Mouse (Mus musculus): Measurements from ENCODE around the gene Zbtb20. TPM values are rescaled to one million over a fixed set of nuclear protein-coding genes. Genes with fewer than 3 reads are reported as not detected.

Gene Zbtb20
- polyA plus RNA-seq, 1 experiment from 2014 or later, result 15.4 TPM

GRCm38 (mm10) chr16:42911326-42911725 lies 35.6 kb downstream of the Zbtb20 start:
- H3K9ac ChIP-seq (replicated peaks; ENCODE audit: low read length), result no peak overlapping the region
- WGBS, result 80% methylated on average over 4 of the region's 4 CpGs
- ATAC-seq (replicated peaks; ENCODE audit: insufficient number of reproducible peaks, low FRiP score, low TSS enrichment, low read depth), result no peak

GRCm38 (mm10) chr16:42911815-42912214 lies 36.1 kb downstream of the Zbtb20 start:
- WGBS, result 71% methylated on average over 5 of the region's 5 CpGs
- H3K9ac ChIP-seq (replicated peaks; ENCODE audit: low read length), result no peak overlapping the region
- ATAC-seq (replicated peaks; ENCODE audit: insufficient number of reproducible peaks, low FRiP score, low TSS enrichment, low read depth) (no peak), DNase-seq (ENCODE audit: low spot score) (no peak)
- no peak overlapping the region for H3K4me3 ChIP-seq (ENCODE audit: low read depth, low read length)
- H3K4me1 ChIP-seq (ENCODE audit: control insufficient read depth, insufficient read depth, low read length), result no peaks in the 10 kb centered on the region
- no peaks in the 10 kb centered on the region for H3K36me3 ChIP-seq (replicated peaks; ENCODE audit: control insufficient read depth, insufficient read depth, low read depth, low read length)
- H3K27me3 ChIP-seq (ENCODE audit: control insufficient read depth, insufficient read depth, low read length), result no peaks in the 10 kb centered on the region
- no peak overlapping the region for H3K27ac ChIP-seq (replicated peaks; ENCODE audit: low read depth, low read length)
- no peak overlapping the region for H3K4me2 ChIP-seq (ENCODE audit: low read depth, low read length)
- no peaks in the 10 kb centered on the region for H3K9me3 ChIP-seq (replicated peaks; ENCODE audit: control insufficient read depth, low read length)

More at GRCm38 (mm10) chr16:42911326-42911725, 35.6 kb downstream of the Zbtb20 start:
- Histone ChIP-seq H3K4me1 (ENCODE audit: control insufficient read depth, insufficient read depth, low read length) (no peaks in the 10 kb centered on the region), H3K4me2 (ENCODE audit: low read depth, low read length) (no peak overlapping the region), H3K9me3 (replicated peaks; ENCODE audit: control insufficient read depth, low read length) (no peaks in the 10 kb centered on the region), H3K36me3 (replicated peaks; ENCODE audit: control insufficient read depth, insufficient read depth, low read depth, low read length) (no peaks in the 10 kb centered on the region), H3K4me3 (ENCODE audit: low read depth, low read length) (no peak overlapping the region), H3K27me3 (ENCODE audit: control insufficient read depth, insufficient read depth, low read length) (no peaks in the 10 kb centered on the region), H3K27ac (replicated peaks; ENCODE audit: low read depth, low read length) (no peak overlapping the region)
- DNase-seq (ENCODE audit: low spot score), result no peak

GRCm38 (mm10) chr16:42913291-42913690 lies 37.6 kb downstream of the Zbtb20 start:
- Histone ChIP-seq H3K36me3 (replicated peaks; ENCODE audit: control insufficient read depth, insufficient read depth, low read depth, low read length) (no peaks in the 10 kb centered on the region), H3K9me3 (replicated peaks; ENCODE audit: control insufficient read depth, low read length) (no peaks in the 10 kb centered on the region), H3K4me1 (ENCODE audit: control insufficient read depth, insufficient read depth, low read length) (no peaks in the 10 kb centered on the region), H3K4me2 (ENCODE audit: low read depth, low read length) (no peak overlapping the region), H3K27me3 (ENCODE audit: control insufficient read depth, insufficient read depth, low read length) (no peaks in the 10 kb centered on the region), H3K27ac (replicated peaks; ENCODE audit: low read depth, low read length) (no peak overlapping the region), H3K4me3 (ENCODE audit: low read depth, low read length) (no peak overlapping the region), H3K9ac (replicated peaks; ENCODE audit: low read length) (no peak overlapping the region)
- no peak for ATAC-seq (replicated peaks; ENCODE audit: insufficient number of reproducible peaks, low FRiP score, low TSS enrichment, low read depth)
- 71% methylated on average over 8 of the region's 8 CpGs for WGBS
- DNase-seq (ENCODE audit: low spot score), result no peak

- Histone ChIP-seq H3K4me1 (ENCODE audit: control insufficient read depth, insufficient read depth, low read length) (no peaks in the 10 kb centered on the region), H3K27me3 (ENCODE audit: control insufficient read depth, insufficient read depth, low read length) (no peaks in the 10 kb centered on the region), H3K4me3 (ENCODE audit: low read depth, low read length) (no peak overlapping the region), H3K27ac (replicated peaks; ENCODE audit: low read depth, low read length) (no peak overlapping the region), H3K9me3 (replicated peaks; ENCODE audit: control insufficient read depth, low read length) (no peaks in the 10 kb centered on the region), H3K4me2 (ENCODE audit: low read depth, low read length) (no peak overlapping the region), H3K9ac (replicated peaks; ENCODE audit: low read length) (no peak overlapping the region), H3K36me3 (replicated peaks; ENCODE audit: control insufficient read depth, insufficient read depth, low read depth, low read length) (no peaks in the 10 kb centered on the region)
- DNase-seq (ENCODE audit: low spot score) (peak; percentile 72), ATAC-seq (replicated peaks; ENCODE audit: insufficient number of reproducible peaks, low FRiP score, low TSS enrichment, low read depth) (0 out of 2 replicates have a peak, but pooled peaks have one; percentile 62)
- 48% methylated on average over 8 of the region's 8 CpGs for WGBS
Measured at GRCm38 (mm10) chr16:42914457-42915085, 38.9 kb downstream of the Zbtb20 start.

GRCm38 (mm10) chr16:42919992-42920760 lies 44.5 kb downstream of the Zbtb20 start:
- H3K27me3 ChIP-seq (ENCODE audit: control insufficient read depth, insufficient read depth, low read length), result no peaks in the 10 kb centered on the region
- no peak overlapping the region for H3K4me3 ChIP-seq (ENCODE audit: low read depth, low read length)
- WGBS, result 91% methylated on average over 5 of the region's 5 CpGs
- DNase-seq (ENCODE audit: low spot score) (no peak), ATAC-seq (replicated peaks; ENCODE audit: insufficient number of reproducible peaks, low FRiP score, low TSS enrichment, low read depth) (no peak)
- no peaks in the 10 kb centered on the region for H3K4me1 ChIP-seq (ENCODE audit: control insufficient read depth, insufficient read depth, low read length)
- no peak overlapping the region for H3K9ac ChIP-seq (replicated peaks; ENCODE audit: low read length)
- no peaks in the 10 kb centered on the region for H3K9me3 ChIP-seq (replicated peaks; ENCODE audit: control insufficient read depth, low read length)
- no peak overlapping the region for H3K4me2 ChIP-seq (ENCODE audit: low read depth, low read length)
- H3K27ac ChIP-seq (replicated peaks; ENCODE audit: low read depth, low read length), result no peak overlapping the region
- H3K36me3 ChIP-seq (replicated peaks; ENCODE audit: control insufficient read depth, insufficient read depth, low read depth, low read length), result no peaks in the 10 kb centered on the region

GRCm38 (mm10) chr16:42921436-42921835 lies 45.8 kb downstream of the Zbtb20 start:
- ATAC-seq (replicated peaks; ENCODE audit: insufficient number of reproducible peaks, low FRiP score, low TSS enrichment, low read depth), result no peak
- H3K4me1 ChIP-seq (ENCODE audit: control insufficient read depth, insufficient read depth, low read length), result no peaks in the 10 kb centered on the region
- DNase-seq (ENCODE audit: low spot score), result no peak
- no peaks in the 10 kb centered on the region for H3K36me3 ChIP-seq (replicated peaks; ENCODE audit: control insufficient read depth, insufficient read depth, low read depth, low read length)
- no peak overlapping the region for H3K4me3 ChIP-seq (ENCODE audit: low read depth, low read length)
- no peaks in the 10 kb centered on the region for H3K9me3 ChIP-seq (replicated peaks; ENCODE audit: control insufficient read depth, low read length)
- H3K27ac ChIP-seq (replicated peaks; ENCODE audit: low read depth, low read length), result no peak overlapping the region
- WGBS, result 49% methylated on average over 4 of the region's 4 CpGs
- H3K27me3 ChIP-seq (ENCODE audit: control insufficient read depth, insufficient read depth, low read length), result no peaks in the 10 kb centered on the region
- no peak overlapping the region for H3K9ac ChIP-seq (replicated peaks; ENCODE audit: low read length)
- H3K4me2 ChIP-seq (ENCODE audit: low read depth, low read length), result no peak overlapping the region

- no peaks in the 10 kb centered on the region for H3K27me3 ChIP-seq (ENCODE audit: control insufficient read depth, insufficient read depth, low read length)
- DNase-seq (ENCODE audit: low spot score) (no peak), ATAC-seq (replicated peaks; ENCODE audit: insufficient number of reproducible peaks, low FRiP score, low TSS enrichment, low read depth) (no peak)
- no peak overlapping the region for H3K4me3 ChIP-seq (ENCODE audit: low read depth, low read length)
- H3K9ac ChIP-seq (replicated peaks; ENCODE audit: low read length), result no peak overlapping the region
- WGBS, result 67% methylated on average over 2 of the region's 2 CpGs
- H3K36me3 ChIP-seq (replicated peaks; ENCODE audit: control insufficient read depth, insufficient read depth, low read depth, low read length), result no peaks in the 10 kb centered on the region
- H3K27ac ChIP-seq (replicated peaks; ENCODE audit: low read depth, low read length), result no peak overlapping the region
- H3K9me3 ChIP-seq (replicated peaks; ENCODE audit: control insufficient read depth, low read length), result no peaks in the 10 kb centered on the region
- no peak overlapping the region for H3K4me2 ChIP-seq (ENCODE audit: low read depth, low read length)
- H3K4me1 ChIP-seq (ENCODE audit: control insufficient read depth, insufficient read depth, low read length), result no peaks in the 10 kb centered on the region
Measured at GRCm38 (mm10) chr16:42938211-42938610, 62.5 kb downstream of the Zbtb20 start.

- ATAC-seq (replicated peaks; ENCODE audit: insufficient number of reproducible peaks, low FRiP score, low TSS enrichment, low read depth) (no peak), DNase-seq (ENCODE audit: low spot score) (peak; percentile 34)
- Histone ChIP-seq H3K27me3 (ENCODE audit: control insufficient read depth, insufficient read depth, low read length) (no peaks in the 10 kb centered on the region), H3K36me3 (replicated peaks; ENCODE audit: control insufficient read depth, insufficient read depth, low read depth, low read length) (no peaks in the 10 kb centered on the region), H3K27ac (replicated peaks; ENCODE audit: low read depth, low read length) (no peak overlapping the region), H3K4me3 (ENCODE audit: low read depth, low read length) (no peak overlapping the region), H3K9ac (replicated peaks; ENCODE audit: low read length) (no peak overlapping the region), H3K4me1 (ENCODE audit: control insufficient read depth, insufficient read depth, low read length) (no peaks in the 10 kb centered on the region), H3K9me3 (replicated peaks; ENCODE audit: control insufficient read depth, low read length) (no peaks in the 10 kb centered on the region), H3K4me2 (ENCODE audit: low read depth, low read length) (no peak overlapping the region)
- 29% methylated on average over 4 of the region's 4 CpGs for WGBS
Measured at GRCm38 (mm10) chr16:42947016-42947415, 71.3 kb downstream of the Zbtb20 start.

All from embryonic facial prominence, embryonic 11.5 days (tissue).